Mouse (Mus musculus) layer of hippocampus, adult 18-20 months (tissue): Measurements from ENCODE around the gene Nxpe4. TPM values are rescaled to one million over a fixed set of nuclear protein-coding genes. Genes with fewer than 3 reads are reported as not detected.
"Not testable (repeated sequence)": the region's sequence is repeated elsewhere in the genome, so short reads cannot be mapped to it uniquely, and the experiment has no call there.

Experiments
- DNase-seq, 2 experiments: peaks; one replicate each; pipeline ENCODE4 v3.0.0; 2022; ENCODE audit warnings: low spot score in 2 of 2
- long read RNA-seq: library from polyadenylated mRNA; stranded (forward); transcript quantifications from one replicate; pipeline ENCODE4 v2.0.0, GENCODE M21; 2021
- total RNA-seq, 2 experiments: library from RNA; stranded (reverse); gene quantifications; 2 replicates each; pipeline ENCODE4 v1.2.3; 2021

Gene Nxpe4
- 1 to 10 TPM; 6.3 to 7.4 TPM for total RNA-seq
- long read RNA-seq, partial matches to known transcripts, result 2 of 17 reads
- long read RNA-seq, other reads (novel, unspliced or antisense), result 15 of 17 reads

DNA sequence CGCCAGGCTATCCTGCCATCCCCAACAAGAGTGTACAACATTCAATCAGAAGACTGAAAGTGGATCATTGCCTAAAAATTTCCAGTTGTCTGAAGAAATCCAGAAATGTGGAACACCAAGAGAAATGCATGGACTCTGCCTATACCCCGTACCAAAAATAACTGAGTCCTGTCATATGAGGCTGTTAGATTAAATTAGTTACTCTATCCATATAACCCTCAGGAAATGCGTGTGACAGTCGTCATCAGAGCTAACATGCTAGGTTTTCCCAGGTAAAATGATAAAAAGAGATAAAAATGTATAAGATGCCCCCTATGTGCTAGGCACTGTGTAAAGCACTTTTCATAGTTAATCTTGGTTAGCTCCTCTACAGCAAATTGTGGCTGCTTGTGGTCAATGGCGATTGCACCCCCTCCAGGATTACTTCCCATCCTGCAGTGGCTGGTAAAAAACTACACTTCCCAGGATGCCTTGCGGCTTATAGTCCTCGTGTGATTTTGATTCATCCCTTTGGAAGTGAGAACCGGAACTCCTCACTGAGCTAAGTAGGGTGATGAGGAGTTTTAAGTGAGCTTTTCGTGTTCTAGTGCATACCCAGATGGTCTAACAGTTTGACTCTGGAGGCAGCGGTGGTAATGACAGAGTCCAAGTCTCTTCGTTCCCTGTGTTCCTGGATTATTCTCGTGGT is at the start of gene Nxpe4:
Gene Nxpe4 (plus strand): TSS at position 519 of the 688 bp plus-strand sequence.
- DNase-seq, result peak; percentile 82 to 94

DNA sequence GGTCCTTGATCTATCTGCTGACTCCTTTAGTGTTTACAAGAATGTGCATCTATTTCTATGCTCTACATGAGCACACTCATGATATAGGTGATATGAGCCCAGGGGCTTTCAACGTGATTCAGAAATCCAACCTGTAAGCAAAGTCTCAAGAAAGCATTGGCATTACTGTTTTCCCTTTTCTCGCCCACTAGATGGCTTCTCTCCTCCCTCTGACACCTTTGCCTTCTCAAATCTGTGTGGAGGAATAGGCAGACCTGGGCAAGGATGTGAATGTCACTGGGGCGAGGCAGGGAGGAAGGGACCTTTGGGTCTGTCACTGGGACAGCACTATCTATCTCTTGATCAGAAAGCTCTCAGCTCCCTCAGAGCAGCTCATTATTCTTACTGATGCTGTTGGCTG is 35.0 kb upstream of the Nxpe4 start:
- no peak for DNase-seq

DNA sequence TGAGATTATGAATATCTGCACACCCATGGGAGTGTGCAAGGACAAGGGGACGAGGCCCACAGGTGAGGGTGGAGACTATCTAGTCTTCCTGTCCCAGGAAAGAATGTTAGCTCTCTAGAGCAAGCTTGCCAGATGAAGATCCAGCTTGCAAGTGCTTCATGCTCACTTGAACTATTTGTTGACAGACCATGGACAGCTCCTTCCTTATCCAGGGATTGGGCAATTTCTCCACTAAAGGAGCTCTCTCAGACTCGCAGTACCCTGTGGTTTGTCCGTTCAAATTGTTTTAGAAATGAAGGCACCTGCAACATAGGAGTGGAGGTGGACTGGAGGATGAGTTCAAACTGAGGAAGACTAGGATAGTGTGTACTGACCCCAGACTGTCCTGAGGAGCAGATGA is 24.3 kb upstream of the Nxpe4 start:
- DNase-seq, result no peak

DNA sequence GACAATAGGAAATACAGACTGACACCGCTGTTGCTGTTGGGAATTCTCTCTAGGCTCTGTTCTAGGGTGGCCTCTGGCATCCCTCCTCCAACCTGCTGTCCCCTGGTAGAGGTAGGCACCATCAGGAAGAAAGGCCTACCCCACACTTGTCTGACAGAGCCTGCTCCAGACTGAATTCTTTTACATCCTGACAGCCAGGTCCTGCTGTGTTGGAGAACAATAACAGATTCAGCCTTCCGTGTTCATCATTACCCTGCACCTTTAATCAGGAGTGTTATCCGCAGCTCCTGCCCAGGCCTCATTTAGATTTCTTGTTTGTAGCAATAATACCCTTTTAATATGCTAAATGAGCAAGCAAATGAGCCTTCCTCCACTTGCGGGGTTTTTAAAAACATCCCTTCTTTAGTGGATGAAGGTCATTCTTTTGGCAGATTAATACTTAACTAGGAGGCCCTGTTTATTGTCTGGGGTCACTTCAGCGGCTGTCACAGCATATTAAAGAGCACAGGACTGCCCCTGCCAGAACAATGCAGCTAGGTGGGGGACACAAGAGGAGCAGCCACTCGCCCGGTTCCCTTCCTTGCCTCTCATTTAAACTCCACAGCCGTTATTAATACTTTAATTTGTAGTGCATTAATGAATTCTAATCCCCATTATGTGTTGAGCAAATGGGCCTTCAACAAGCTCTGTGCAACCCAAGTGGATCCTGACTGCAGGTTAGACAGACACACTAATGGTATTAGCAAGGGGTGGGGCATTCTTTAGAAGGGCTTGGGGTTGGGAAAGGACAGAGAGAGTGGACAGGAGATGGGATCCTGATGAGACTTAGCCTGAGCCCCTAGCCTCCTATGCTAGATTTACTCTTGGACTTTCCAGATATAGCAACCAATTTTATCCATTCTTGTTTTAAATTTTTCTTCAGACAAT is 21.1 kb upstream of the Nxpe4 start:
- no peak for DNase-seq

DNA sequence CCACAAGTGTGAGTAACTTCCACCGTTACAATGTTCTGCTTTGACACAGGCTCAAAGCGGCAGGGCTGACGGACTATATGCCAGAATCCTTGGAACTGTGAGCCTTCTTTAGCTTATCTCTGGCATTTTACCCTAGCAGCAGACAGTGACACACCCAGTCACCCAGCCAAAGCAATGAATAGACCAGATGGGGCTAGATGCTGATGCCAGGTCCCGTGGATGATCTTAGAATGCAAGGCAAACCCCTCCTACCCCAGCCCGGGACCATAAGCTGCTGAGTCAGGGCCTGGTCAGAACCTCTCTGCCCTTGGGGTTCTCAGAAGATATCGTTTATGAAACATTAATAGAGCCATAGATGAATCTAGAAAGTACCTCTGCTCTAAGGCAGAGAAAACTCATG is 19.2 kb upstream of the Nxpe4 start:
- DNase-seq, result no peak

DNA sequence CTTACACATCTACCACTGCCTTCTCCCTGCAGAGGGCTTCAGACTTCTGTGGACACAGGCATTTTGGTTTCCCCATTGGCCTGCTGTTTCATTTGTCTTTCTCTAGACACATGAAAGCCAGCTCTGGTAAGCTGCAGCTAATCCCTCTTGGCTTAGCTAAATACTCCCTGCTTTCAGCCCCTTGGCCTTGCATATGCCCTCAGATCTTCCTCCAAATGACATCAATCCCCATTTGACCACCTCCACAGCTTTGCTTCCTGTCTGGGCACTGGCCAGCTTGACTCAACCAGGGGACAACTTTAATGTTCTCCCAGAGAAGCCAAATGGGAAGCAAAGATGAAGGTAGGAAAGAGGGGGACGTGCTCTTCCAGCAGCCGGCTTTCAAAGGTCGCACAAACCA is 15.1 kb upstream of the Nxpe4 start:
- no peak for DNase-seq

DNA sequence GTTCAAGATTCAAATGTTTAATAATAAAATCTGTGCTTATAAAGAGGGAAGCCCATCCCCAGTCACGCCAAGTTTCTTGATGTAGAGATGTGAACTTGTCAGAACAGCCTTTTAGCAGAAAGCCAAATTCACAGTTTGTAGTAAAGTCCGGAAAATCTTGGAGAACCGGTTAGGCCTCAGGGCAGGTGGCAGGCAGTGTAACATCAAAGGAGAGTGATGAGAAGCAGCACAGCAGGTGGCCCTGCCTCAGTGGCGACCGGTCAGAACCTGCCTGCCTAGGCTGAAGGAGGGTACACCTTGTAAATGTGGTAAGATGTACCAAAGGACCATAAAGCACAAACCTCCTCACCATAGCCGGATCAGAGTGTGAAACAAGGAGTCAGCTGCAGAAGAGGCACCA is 4.7 kb downstream of the Nxpe4 start:
- DNase-seq, result not testable (repeated sequence)

DNA sequence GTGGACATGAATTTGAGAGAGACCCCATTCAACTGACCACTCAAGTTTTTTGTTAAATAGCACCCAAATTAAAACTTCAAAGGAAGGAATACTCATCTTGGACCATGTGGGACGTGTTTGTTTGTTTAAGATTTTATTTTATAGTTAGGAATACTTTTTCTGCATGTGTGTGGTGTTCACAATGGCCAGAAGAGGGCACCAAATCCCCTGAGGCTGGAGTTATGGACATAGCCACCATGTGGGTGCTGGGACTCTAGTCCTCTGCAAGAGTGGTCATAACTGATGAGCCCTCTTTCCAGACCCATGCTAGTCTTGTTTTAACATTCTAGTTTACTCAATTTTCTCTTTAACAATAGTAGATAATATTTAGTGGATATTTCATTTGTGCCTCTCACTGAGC is 14.9 kb downstream of the Nxpe4 start:
- no peak for DNase-seq

DNA sequence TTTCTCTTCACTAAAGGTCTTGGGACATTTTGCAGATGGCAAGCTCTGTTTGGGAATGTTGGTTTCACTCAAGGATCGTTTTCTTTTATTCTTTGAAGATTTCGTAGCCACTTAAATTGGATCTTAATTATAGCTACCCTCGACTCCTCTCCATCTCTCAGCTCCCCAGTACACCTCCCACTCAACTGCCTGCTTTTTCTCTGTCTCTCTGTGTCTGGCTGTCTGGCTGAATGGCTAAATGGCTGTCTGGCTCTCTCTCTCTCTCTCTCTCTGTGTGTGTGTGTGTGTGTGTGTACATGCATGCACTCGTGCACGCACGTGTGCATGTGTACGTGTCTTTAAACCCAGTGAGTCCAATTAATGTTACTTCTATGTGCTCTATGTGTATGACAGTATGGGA is 19.5 kb downstream of the Nxpe4 start:
- no peak for DNase-seq

DNA sequence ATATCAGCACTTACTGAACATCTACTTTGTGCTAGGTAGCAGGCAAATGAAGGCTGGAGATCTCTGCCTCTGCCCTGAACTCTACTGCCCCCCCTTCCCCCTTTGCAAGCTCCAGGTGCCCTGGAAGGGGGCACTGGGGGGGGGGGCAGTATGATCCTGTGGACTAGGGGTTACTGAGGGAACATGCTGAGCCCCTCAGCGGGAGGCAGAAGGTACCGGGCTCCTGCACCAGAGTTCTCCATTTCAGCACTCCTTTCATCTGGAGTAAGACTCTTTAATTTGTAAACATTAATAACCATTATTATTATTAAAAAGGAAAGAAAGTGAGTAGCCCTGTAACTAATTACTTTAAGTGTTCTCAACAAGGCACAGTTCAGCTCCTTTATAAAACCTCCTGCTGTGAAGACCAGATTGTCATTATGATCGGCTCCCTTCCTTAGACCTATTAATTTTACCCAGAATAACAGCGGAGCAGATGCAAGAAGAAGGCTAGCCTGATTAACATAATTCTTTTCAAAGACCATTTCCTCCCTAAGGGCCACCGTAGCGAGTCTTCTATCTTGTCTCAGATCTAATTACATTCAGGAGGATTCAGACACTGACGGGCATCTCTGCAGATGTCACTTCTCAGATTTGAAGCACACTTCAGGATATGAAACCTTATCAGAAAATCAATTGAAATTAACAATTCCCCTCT is 21.0 kb downstream of the Nxpe4 start:
- DNase-seq, result no peak

DNA sequence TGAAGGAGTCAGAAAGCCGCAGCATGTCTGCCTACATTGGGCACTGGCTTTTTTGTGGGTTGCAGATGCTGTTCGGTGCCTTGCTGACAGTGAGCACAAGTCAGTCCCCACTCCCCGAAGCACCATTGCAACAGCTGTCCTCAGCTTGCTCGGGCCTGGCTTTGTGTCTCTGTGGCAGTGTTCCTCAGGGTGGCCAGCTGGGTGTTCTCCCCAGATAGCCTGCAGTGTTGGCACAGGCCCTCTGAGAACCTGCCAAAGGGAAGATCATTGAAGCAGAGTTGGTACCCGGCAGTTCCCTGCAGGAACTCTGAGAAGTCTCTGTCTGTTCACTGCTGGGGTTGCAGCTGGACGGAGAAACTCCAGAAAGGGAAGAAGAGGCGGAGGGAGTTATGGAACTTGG is 22.5 kb downstream of the Nxpe4 start:
- peak in 1 of 2 experiments; percentile 28 for DNase-seq

DNA sequence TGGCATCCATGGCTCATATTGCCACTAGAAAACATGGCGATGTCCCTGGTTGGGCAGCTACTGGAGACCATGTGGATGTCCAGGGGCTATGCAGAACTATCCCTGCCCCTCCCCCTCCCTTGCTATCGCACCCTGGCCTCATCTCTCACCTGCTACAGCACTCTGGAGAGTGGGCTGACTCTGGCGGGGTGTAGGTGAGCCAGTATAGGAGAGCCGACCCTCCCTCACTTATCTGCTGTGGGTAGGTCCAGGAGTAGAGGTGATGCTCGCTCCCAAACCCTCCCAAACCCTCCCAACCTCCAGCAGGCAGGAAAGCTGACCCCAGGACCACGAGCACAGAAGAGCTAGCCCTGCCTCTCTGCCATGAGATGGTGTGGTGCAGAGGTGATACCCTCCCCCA is 27.0 kb downstream of the Nxpe4 start:
- no peak for DNase-seq

DNA sequence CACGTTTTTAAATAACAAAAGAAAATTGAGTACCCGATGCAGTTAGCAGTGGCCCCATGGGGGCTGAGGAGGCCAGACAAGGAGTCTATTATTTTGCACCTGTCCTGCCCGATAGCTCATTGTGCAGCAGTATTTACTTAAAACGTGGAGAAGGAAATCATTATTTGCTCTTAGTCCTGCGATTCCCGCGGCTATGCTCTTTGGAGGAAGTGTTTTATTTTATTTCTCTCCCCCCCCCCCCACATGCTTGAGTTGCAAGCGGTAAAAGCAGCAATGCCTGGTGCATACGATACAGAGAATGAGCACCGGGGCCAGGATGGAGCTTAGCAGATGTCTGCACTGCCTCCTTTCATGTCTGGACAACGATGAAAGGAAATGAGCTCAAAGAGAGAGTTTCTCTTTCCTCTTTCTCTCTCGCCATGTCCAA is 35.6 kb downstream of the Nxpe4 start:
- no peak for DNase-seq

DNA sequence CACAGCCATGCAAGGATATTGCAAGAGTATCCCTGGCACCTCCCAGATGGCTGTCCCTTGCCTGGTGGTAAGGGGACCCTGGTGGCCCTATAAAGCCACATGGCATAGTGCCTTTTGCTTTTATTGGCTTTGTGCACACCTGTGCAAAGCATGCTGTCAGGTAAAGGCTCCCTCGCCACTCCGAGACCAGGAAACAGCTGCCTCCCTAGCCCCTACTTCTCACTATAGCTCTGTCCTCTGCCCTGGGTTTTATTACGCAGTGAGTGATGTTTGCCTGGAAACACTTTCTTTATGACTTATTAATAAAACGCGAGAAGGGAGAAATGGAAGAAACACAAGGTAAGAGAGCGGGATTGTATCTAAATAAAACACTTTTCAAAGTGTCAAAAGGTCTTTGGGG is 49.1 kb downstream of the Nxpe4 start:
- DNase-seq, result no peak

DNA sequence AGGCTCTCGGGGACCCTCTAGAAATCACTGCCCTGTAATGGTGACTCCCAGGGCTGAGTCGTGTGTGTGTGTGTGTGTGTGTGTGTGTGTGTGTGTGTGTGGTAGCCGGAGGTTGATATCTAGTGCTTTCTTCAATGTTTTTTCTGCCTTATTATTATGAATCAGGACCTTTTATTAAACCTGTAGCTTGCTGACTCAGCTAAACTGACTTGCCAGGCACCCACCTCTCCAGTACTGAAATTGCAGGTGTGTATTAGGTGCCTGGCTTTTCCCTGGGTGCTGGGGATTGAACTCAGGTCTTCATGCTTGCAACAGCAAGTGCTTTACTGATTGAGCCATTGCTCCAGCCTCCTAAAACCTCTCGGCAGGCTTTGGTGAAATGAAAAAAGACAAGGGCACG is 50.1 kb downstream of the Nxpe4 start:
- DNase-seq, result no peak

DNA sequence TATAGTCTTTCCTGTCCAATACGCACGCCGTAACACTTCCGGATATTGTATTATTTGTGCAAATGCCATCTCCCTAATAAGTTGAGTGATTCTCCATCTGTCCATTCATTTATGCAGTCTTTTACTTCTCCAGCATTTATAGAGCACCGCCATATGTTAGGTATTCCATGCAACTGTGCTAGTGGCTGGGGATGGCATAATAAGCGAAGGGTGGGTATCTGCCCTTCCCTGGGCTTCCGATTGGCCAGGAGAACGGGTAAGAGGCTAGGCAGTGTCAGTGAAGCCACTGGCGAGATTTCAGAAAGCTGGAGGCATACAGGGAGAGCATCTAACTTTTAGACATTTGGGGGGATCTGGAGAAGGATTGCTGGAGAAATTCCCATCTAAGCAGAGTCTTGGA is 52.9 kb downstream of the Nxpe4 start:
- no peak for DNase-seq

DNA sequence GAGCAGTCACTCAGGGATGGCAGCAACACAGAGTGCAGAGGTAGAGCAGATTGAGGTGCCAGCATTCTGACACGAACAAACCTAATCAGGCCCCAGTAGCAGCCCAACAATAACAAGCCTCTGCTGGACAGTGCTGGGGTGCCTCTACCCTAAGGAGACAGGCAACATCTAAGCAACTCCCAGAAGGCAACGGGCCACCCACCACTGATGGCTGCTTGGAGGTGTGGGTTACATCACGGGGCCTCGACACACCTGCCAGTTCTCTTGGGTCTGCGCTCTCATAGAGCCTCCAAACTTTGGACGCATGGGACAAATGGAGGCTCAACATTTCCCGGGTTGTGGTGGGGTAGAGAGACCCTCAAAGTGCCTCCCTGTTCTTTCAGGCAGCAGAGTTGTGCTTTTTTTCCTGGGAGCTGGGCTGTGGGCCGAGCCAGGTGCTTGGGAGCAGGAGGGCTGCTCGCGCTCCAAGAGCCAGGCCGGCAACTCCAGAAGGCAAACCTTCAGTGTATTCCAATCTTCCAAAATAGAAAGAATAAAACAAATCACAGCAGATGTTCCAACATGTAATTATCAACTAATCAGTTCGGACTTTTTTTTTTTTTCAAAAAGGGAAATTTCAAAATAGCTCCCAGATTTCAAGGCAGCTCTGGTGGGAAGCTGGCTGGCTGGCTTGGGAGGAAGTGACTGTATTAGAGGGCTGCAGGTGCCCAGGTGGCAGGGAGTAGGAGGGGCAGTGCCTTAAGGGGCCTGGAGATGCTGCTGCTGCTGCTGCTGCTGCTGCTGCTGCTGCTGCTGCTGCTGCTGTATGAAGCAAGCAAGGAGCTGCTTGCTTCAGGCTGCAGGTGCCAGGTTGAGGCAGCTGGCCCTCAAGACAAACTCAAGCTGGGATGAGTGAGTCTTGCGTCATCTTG is 54.5 kb downstream of the Nxpe4 start:
- peak; percentile 33 to 67 for DNase-seq

DNA sequence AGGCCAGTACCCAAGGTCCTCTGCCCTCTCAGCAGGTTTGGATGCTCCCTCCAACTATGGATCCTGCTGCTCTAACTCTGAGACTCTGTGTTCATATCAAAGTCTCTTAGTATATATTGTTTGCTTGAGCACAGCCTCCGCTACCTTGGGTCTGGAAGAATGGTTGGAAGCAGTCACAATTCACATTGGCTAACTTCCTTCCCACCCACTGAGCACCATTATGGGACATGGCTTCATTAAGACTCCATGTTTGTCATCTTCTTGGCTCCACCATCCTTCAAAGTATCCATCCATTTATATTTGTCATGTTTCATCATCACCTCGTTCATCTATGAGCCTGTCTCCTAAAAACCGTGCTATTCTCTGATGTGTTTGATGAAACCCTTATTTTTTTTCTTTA is 68.9 kb downstream of the Nxpe4 start:
- no peak for DNase-seq

DNA sequence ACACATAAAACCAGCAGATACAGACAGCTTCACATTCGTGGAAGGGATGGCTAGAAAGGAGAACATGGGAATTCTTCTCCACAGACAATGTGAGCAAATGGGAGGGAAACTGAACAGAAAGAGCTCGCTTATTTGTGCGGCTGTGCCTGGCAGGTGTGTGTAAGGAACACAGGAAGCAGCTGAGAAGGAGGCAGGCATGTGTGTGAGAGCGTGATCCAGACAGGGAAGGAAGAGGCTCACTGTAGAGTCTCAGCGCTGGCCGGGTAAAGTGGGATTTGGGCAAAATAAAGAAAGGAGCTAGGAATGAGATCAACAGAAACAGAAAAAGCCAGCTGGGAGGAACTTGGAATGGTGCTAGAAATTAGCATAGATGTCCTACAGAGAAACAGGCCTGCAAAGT is 74.6 kb downstream of the Nxpe4 start:
- DNase-seq, result no peak

DNA sequence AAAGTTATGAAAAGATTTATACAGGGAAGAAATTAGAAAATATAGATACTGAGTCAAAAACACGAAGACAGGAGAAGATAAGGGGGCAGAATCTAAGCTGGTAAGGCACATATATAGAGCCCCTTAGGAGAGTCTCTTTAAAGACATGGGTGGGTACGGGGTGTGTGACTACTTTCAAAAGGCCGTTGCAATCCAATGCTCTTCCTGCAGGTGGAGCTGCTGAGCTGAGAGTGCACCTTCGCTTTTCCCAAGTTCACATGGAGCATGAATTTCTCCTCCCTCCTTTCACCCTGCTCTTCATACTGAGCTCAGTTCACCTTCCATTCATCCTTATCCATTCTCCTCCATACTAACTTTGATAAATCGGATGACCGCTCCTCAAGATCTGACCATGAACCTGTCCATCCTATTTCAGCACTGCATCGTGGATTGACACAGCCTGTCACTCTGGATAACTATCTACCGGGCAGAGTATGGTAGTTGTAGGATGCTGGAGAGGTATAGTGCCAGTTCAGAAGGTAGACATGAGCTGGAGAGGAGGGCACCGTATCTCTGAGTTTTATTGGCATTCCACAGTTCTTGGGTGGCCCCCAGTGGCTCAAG is 76.4 kb downstream of the Nxpe4 start:
- peak in 1 of 2 experiments; percentile 56 for DNase-seq
